Mouse (Mus musculus) Muller cell, postnatal 12 days (primary cell): ENCODE results near the gene Golt1b.

Experiments used
- DNase-seq: peaks from one replicate; pipeline ENCODE4 v3.0.0-alpha.2; 2015; ENCODE audit errors: inconsistent ontology term

The Golt1b gene

DNA sequence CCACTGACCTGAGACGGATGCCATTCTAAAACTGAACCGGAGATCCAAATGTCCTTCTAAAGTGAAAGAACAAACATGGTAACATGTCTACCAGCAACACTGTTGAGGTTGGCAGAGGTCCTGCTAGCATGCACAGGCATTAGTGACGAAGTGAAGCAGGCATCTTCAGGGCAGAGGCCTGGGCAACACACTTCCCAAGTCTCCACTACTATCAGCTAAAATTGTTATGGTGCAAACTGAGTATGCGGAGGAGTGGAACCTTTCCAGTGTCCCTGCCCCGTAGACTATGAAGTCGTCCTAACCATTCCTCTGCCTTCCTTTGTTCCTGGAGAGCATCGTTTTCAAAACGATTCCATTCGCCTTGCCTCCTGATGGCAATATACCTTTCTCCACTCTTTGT lies 2.5 kb upstream of the Golt1b start:
- no peak for DNase-seq

DNA sequence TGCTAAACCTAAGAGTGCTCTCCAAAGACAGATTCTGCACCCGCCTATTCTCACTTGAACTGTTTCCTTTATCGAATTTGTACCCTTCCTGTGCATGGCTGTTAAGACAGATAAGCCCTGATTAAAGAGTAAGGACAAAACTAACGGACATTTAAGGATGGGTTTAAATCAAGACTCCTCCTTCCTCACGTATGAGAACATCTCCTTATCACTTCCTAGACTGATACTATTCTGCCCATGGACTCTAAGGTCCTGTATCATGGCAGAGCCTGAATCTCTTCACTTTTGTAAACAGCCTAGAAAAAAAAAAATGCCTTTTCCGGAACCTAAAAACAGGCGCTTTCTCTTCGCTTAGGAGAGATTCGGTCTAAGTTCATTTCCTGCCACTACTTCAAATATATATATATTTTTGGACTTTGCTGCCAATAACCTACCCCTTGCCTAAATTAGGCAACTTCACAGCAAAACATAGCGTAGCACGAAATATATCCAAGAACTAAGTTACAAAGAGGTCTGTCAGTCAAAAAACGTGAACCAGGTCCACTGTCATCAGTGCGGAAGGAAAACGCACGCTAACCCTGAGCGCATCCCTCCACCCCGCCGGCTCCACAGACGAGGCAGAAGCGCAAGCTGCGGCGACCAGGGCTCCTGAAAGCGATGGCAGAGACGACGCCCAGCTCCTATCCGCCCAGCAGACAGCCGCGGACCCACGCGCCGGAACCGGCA lies 573 bp upstream of the Golt1b start:
- DNase-seq, result no peak

DNA sequence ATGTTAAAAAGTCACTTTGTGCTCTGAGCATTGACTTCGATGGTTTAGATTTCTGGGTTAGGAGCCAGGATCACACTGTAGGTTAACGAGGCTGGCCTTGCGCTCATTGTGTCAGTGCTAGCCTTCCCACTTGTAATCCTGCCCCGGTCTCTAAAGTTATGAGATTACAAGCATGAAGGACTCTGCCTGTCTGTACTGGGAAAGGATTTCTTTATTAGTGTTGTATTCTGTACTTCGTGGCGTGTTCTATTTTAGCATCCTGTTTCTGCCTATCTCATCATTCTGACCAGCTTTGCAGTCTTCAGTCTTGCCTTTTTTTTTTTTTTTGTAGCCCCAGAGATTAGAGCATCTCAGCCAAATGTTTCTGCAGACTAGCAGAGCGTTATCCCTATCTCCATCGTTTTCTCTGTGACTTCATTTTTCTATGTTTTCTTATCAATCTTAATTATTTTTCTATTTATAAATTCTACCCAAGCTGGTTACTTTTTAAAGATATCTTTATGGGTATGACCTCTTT lies 792 bp downstream of the Golt1b start:
- no peak for DNase-seq

DNA sequence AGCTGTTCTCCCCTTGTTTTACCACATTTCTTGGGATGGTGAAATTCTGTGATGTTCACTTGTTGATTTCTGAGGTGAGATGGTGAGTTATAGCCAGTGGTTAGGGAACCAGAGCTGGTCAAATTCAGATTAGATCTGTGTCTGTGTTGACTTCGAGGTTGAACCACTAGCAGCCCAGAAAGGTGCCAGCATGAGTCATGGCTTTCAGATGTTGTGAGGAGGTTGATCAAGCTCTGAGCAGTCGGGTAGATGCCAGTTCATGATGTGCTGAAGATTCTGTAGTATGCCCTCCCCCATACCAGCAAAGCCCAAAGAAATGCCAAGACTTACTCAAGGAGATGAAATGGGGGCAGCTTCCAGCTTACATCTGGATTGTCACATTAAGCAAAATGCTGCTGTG lies 2.1 kb downstream of the Golt1b start:
- DNase-seq, result peak; percentile 23

- DNase-seq, result no peak
Observed at GRCm38 (mm10) chr6:142392312-142392711, 5.3 kb downstream of the Golt1b start.

DNA sequence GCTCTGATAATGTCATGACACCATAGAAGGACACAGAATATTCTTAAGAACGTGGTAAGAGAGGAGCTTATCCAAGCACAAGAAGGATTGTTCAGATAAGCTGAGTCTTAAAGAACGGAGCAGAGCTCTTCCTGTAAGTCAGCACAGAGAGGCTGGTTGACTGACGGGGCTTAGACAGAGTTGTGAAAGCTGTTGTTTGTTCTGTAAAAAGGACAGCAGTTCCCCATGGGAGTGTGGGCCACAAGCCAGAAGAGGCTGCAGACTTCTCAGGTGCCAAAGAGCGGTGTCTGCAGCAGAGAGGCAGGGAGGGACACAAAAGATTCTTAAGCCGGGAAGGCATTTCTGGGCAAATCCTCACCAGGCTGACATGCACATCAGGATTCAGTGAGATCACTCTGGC lies 7.6 kb downstream of the Golt1b start:
- no peak for DNase-seq

DNA sequence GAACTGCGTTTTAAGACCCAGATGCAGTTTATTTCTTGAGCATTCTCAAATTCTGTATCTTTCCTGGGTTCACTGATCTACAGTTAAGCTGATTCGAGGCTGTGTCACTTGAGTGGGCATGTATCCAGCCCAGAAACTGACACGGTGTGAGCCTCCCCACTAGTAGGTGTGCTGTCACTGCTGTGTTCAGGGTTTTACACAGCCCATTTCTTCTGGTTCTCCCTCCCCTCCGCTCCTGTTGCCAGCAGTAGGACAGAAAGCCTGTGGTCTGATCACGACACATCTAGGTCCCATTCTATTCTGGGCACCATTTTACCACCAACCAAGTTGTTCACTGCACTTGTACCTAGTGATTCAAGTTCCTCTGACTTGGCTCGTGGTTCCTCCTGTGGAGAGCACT lies 8.7 kb downstream of the Golt1b start:
- no peak for DNase-seq

DNA sequence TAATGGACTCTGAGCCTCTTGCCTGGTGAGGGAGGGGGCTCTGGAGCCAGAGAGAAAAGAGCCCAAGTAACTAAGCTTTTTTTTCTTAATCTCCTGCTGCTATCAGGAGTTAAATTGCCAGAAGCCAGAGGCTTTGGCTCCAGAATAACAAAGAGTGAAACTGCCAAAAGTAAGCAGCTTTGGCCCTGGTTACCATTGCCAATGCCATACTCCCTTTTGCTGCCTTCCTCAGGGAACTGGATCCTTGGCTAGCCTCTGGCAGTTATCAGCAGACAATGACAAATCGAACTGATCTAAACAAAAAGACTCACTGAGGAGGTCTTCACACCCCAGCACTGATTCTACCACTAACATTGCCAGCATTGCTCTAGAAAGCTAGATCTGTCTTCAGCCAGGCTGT lies 24.1 kb downstream of the Golt1b start:
- DNase-seq, result peak; percentile 14

- DNase-seq, result peak; percentile 41
Observed at GRCm38 (mm10) chr6:142412906-142413491, 26.0 kb downstream of the Golt1b start, which contains the start of gene Spx. Gene Spx, plus strand, starts transcription at chr6:142413441.

GRCm38 (mm10) chr6:142413845-142414244 lies 26.8 kb downstream of the Golt1b start:
- no peak for DNase-seq

GRCm38 (mm10) chr6:142414597-142414996 lies 27.6 kb downstream of the Golt1b start:
- DNase-seq, result no peak

DNA sequence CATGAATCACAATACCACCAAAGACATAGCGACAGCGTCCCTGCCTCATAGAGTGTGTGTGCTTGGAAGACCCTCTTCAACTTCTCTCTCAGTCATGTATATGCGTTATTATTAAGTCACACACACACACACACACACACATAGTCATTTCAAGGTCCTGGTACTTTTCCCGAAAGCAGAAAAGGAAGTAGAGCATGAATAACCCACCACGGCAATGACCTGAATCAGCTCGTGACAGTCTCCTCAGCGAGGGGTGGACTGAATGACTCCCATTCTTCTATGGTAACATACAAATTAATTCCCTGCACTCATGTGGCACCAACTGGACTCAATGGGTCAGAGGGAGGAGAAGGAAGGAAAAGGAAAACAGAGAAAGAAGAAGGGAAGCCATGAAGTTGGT lies 38.0 kb downstream of the Golt1b start:
- DNase-seq, result peak; percentile 40

DNA sequence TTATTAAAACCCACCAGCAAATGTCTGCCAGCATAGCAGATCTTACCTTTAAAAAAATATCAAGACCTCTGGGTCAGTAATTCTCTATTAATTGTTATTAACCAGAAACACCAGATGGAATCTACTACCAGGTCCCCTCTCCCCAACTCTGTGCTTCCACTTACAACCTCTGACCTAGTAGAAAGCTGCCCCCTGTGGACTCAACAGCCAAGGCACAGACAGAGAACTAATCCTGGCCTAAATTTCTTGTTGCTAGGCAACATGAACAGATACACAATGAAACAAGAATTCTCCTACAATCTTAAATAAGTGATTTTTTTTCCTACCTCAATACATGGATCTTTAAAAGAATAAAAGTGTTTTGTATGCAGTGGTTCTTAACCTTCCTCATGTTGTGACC lies 42.1 kb downstream of the Golt1b start:
- DNase-seq, result no peak

- peak; percentile 7 for DNase-seq
Observed at GRCm38 (mm10) chr6:142451381-142451780, 64.4 kb downstream of the Golt1b start.

GRCm38 (mm10) chr6:142453311-142453710 lies 66.3 kb downstream of the Golt1b start:
- DNase-seq, result no peak
